Mouse (Mus musculus) adrenal gland, postnatal 25 days (tissue): ENCODE measurements around the gene Olfr166. TPM values are rescaled to one million over a fixed set of nuclear protein-coding genes. Genes with fewer than 3 reads are reported as not detected.
"Not testable (repeated sequence)": the region's sequence is repeated elsewhere in the genome, so short reads cannot be mapped to it uniquely, and the experiment has no call there.

Experiments used
- DNase-seq: peaks from one replicate; pipeline ENCODE4 v3.0.0; 2021; ENCODE audit warnings: mixed read lengths
- long read RNA-seq: library from polyadenylated mRNA; stranded (forward); transcript quantifications from one replicate; pipeline ENCODE4 v2.0.0, GENCODE M21; 2021
- total RNA-seq: library from RNA; stranded (reverse); gene quantifications from 2 replicates; pipeline ENCODE4 v1.2.3, GENCODE M21; 2021

Gene Olfr166
- total RNA-seq = not detected in 2 replicates
- long read RNA-seq = 0 reads

DNA sequence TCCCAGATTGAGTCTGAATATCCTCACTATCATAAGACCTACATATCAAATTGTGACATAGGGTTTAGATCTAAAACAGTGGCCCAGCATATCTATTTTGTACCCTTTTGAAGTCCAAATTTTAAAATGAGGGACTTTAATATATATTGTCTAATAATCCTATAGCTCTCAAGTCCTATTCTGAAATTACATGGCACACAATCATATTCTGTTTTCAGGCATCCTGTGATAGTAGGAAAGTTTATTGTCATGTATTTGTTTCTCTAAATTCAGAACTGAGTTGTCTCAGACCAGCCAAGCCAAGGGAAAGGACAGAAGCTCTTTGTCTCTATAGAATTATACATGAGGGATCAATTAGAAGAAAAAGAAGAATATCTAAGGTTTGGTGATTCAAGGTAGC is at the start of gene Olfr166:
Gene Olfr166, plus strand, starts transcription at position 301 of the 400 bp plus-strand sequence.
- no peak for DNase-seq

GRCm38 (mm10) chr16:19458741-19459140 is 24.8 kb upstream of the Olfr166 start:
- DNase-seq = not testable (repeated sequence)

- no peak for DNase-seq
Observed at GRCm38 (mm10) chr16:19464365-19464764, 19.1 kb upstream of the Olfr166 start.

DNA sequence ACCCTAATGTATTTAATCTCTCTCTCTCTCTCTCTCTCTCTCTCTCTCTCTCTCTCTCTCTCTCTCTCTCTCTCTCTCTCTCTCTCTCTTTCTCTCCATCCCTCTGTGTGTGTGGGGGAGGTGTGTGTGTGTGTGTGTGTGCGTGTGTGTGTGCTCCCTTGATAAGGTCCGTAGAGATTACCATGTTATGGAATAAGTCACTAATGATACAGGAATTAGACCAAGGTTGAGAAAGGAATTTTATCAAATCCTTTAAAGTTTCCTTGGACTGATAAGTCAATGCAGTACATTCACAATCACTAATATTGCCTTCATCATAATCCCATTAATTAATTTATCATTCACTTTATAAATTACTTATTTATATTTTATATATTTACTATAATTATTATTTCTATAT is 38.7 kb downstream of the Olfr166 start, which contains the start of gene Olfr167:
Gene Olfr167, minus strand, starts transcription at position 101 of the 400 bp plus-strand sequence.
- no peak for DNase-seq

DNA sequence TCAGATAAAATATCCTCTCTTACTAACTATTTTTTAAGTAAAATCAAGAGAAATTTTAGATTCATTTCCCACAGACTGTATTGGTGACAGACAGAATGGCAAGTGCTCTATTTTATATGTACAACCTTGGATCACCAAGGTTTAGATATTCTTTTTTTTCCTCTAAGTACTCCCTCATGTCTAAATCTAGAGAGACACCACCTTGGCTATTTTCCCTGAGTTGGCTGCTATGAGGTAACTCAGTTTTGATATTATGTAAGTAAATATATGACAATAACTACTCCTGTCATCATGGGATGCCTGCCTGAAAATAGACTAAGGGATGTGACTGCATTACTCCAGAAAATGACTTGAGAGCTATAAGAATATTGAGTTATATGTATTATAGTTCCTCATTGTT is 52.0 kb downstream of the Olfr166 start, which contains the start of gene Olfr168:
Gene Olfr168, minus strand, starts transcription at position 101 of the 400 bp plus-strand sequence.
- no peak for DNase-seq

Other genes starting within 250 kb of the Olfr166 start
- not detected in 2 replicates for gene Olfr164, start 169.6 kb upstream of the Olfr166 start, total RNA-seq
- gene Olfr165, start 60.6 kb upstream of the Olfr166 start, total RNA-seq = not detected in 2 replicates
- gene Olfr167, start 38.6 kb downstream of the Olfr166 start, total RNA-seq = not detected in 2 replicates
- gene Olfr168, start 51.9 kb downstream of the Olfr166 start, total RNA-seq = not detected in 2 replicates
- not detected in 2 replicates for gene Olfr169, start 88.1 kb downstream of the Olfr166 start, total RNA-seq
- gene Olfr170, start 128.2 kb downstream of the Olfr166 start, total RNA-seq = not detected in 2 replicates
- gene Olfr171, start 146.2 kb downstream of the Olfr166 start, total RNA-seq = not detected in 2 replicates
- gene Lamp3, start 222.7 kb downstream of the Olfr166 start, total RNA-seq = not detected in 2 replicates